Mouse (Mus musculus): Measurements from ENCODE around the gene Deaf1.
"Not testable (repeated sequence)": the region's sequence is repeated elsewhere in the genome, so short reads cannot be mapped to it uniquely, and the experiment has no call there.

Gene Deaf1

DNA sequence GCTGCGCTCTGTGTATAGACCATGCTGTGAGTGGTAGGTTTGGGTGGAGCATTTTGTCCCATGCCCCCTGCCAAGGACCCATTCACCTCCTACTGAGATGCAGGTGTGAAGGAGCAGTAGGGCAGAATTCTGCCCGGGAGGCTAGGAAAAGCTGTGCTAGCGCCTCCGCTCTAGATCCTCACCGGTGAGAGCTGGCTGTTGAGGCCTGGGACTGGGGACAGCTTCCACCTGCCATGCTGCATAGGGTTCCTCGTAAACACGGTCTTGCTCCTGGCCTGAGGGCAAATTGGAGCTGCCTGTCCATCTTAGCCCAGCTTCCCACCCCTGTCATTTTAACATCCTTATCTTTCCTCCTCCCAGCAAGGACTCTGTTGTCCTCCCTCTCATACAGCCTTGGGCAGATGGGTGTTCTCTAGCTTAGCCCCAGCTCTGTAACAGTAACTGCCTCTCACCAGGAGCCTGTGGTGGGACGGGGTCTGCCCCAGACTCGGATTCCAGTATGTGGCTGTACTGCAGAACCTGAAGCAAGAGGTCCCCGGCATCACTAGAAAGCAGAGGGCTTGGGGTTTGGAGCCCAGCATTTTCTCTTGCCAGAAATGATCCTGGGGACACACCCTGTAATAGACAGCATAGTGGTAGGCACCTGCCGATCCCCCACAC, 63.3 kb downstream of the Deaf1 start:
- no peak for DNase-seq (ENCODE audit: low read depth, low spot score)

DNA sequence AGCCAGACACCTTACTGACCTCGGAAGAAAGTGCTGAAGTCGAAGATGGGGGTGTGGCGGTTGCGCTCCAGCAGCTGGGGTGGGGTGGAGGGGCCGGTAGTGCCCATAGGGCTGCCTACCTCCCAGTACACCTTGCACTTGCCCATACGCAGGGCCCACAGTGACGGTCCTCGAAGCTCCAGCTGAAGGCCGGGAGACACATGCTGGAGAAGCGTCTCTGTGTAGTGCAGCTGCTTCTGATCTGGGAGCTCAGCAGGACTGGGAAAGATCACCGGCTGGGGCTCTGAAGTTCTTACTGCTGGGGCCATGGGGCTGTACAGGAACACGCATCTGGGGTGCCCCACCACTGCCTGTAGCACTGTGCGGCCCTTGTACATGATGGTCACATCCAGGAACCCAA, 63.9 kb downstream of the Deaf1 start:
- DNase-seq (ENCODE audit: low read depth, low spot score): no peak

DNA sequence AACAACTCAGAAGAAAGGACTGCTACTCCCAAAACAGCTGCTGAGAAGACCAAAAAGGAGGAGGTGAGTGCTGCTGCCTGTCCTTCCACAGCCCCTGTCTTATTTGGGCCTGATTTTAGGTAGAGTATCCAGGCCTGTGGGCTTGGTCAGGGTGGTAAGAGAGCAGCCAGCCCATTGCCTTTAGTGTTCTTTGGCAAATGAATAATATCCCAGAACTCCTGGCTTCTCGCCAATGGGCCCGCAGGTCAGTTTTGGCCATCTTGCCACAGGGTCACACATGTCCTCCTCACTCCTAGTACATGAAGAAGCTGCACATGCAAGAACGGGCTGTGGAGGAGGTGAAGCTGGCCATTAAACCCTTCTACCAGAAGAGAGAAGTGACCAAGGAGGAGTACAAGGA, 66.0 kb downstream of the Deaf1 start:
- no peak for DNase-seq (ENCODE audit: low read depth, low spot score)

DNA sequence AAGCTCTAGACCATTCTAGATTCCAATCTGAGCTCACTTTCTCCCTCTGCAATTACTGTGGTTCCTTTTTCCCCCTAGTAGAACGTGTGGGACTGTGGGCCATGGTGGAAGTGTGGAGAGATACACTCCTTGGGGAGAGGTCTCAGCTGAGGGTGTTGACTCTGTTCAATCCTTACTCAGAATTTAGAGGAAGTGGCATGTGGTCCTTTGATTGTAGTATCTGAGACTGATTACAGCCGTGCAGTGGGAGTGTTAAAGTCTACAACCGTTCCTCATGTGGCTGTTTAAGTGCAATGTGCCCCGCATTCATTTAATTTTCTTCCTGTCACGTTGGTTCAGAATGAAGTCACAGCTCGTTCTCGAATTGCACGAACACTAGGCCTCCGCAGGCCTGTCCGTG, 71.3 kb downstream of the Deaf1 start:
- no peak for DNase-seq (ENCODE audit: low read depth, low spot score)

DNA sequence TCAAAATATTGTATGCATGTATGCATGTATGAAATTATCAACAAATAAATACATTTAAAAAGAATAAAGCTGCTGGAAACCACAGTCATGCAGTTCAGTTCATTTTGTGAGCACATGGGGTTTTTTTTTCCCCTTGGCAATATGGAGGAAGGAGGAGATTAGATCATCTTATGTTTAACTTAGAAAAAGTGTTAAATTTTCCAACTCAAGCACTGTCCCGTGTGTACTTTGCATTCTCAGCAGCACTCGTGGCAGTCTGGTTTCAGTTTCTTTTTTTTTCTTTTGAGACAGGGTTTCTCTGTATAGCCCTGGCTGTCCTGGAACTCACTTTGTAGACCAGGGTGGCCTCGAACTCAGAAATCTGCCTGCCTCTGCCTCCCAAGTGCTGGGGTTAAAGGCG, 77.0 kb downstream of the Deaf1 start:
- DNase-seq (ENCODE audit: low read depth, low spot score): not testable (repeated sequence)

Measured in forelimb bud, embryonic 11.5 days (tissue).